Mouse (Mus musculus): ENCODE measurements around the gene Hif3a.
"Not testable (repeated sequence)": the region's sequence is repeated elsewhere in the genome, so short reads cannot be mapped to it uniquely, and the experiment has no call there.

Hif3a gene

DNA sequence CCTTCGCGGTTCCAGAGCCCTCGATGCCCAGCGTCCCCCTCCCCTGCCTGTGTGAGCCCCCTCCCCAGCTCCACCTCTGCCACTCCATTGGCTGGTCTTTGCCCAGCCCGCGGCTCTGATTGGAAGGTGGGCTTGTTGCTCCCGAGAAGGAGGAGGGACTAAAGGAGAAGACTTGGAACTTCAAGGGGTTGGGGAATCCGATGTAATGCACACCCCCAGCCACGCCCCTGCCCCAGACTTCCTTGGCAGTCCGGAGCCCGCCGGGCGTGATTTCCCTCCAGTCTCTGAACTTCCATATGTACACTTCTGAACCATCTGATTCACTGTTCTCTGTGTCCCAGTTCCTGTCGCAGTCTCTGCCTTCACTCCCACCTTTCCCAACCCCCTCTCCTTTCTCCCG lies at the start of gene Hif3a:
Gene Hif3a, minus strand, starts transcription at position 39 of the 400 bp plus-strand sequence.
- DNase-seq (ENCODE audit: low spot score in 2 of 2) = peak in 1 of 2 experiments; percentile 53

DNA sequence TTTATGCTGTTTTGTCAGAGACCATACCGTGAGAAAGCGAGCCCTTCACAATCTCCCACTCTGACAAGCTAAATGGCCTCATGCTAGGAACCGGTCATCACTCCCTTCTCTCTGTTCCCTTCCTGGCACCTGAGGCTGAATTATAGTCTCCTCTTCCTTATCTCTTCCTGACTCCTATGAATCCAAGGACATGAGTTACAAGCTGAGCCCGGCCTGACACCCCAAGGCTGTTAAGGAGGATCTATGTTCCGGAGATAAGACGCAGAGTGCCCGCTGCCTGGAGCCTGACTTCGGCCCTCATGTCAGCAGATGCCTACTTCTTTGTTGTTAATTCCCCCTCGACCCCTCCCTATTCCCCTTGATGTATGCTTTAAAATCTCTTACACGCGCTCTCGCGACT lies 39.4 kb upstream of the Hif3a start:
- not testable (repeated sequence) for DNase-seq (ENCODE audit: low spot score in 2 of 2)

DNA sequence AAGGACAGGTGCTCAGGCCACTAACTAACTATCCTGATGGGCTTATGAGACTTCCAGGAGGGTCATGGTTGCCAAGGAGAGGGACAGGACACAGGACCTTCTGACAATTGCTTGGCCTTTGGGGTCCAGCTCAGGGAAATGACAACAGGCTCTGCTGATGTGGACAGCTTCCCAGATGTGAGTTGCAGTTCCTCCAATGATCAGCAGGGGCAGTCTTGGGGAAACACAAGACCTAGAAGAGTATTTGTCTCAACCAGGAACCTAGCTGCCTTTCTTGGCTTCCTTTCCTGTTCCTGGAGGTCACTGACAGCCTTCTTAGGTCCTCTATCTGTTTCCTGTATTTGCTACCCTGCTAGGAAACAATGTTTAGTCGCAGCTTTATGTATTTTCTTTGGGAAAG lies 29.1 kb upstream of the Hif3a start:
- no peak for DNase-seq (ENCODE audit: low spot score in 2 of 2)

DNA sequence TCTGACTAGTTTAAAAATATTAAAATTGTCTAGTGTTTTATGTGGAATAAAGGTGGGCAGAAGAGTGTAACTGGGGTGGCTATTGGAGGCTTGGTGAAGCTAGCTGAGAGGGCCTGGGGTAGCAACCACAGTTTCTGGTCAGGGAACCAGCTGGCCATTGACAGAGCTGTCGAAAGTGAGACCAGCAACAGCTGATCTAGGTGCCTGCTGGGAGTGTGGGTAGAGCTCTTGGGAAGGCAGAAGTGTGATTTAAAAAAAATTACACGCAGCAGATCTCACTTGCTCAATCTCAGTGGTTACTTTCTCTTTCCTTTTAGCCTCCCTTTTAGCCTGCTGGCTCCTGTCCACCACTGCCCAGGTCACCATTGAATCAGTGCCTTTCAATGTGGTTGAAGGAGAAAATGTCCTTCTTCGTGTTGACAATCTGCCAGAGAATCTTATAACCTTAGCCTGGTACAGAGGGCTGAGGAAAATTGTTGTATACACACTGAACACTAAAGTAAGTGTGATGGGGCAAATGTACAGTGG lies 27.9 kb upstream of the Hif3a start:
- DNase-seq (ENCODE audit: low spot score in 2 of 2) = no peak

DNA sequence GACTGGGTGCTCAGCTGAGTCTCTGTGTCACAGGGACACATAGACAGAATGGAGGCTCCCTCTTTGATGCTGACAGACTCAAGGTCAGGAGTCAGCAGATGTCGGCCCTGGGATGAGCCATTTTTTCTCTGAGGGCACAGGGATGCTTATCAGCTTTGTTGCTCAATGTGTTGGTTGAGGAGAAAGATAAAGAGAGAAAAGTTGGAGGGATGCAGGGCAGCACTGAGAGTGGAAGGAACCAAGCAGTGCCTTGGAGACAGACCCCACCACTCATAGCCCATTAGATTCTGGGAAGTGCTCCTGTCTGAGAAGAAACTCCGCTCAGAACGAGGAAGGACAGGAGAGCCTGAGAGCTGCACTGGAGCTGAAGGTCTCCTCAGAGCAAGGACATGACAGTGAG lies 25.5 kb upstream of the Hif3a start:
- no peak for DNase-seq (ENCODE audit: low spot score in 2 of 2)

DNA sequence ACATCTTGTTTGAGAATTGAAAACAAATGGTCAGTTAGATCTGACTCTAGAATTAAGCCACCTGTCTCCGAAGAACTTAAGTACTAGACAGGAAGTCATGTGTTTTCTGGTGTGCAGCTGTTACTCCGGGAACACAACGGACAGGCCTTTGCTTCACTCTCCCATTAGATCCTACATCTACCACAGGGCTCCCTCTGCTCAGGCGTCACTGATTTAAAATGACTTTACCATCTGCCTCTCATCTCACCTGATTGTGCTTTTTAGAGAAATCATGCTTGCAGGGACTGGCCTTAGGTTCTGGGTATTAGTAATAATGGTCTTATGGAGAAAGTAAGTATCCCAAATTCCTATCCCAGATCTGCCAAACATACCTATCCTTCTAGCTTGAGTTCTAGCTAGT lies 20.5 kb upstream of the Hif3a start:
- DNase-seq (ENCODE audit: low spot score in 2 of 2) = no peak

DNA sequence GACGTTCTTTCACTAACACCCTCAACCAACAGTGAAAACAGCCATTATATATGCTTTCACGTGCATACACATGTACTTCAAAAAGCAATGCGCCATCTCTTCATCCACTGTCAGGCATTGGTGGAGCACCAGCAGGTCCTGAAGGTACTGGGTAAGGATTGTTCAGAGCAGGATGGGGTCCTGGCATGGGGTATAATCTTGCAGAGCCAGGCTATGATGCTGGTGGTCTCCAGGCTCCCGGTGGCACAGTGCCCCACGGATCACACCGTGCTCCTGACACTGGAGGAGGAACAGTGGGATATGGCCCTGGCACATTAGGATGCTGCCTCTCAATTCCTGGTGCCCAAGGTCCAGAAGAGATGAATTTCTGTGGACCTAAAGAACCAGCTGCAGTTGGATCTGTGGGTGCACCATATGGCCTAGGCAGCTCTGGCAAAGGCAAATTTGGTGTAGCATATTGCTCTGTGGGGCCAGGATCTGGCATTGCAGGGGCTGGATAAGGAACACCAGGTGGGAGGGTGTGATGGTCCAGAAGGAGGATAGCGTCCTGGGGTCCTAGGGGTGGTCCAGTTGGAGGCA lies 15.9 kb upstream of the Hif3a start:
- no peak for DNase-seq (ENCODE audit: low spot score in 2 of 2)

DNA sequence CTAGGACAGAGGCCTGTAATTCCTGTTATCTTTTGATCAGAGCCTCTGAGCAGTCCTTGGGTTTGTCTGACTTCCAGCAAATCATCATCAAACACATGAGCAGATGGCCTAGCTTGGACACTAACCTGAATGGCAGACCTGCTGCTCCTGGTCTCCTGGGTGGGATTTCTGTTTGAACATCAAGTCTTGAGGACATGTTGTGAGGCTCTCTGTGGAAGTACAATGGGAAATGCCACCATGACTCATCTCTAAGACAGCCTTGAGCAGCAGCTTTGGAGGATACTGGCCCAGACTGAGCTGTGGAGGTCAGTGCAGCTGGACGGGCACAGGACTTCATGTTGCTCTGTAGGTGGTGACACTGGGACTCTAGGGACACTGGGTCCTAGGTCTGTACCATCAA lies 14.3 kb upstream of the Hif3a start:
- DNase-seq (ENCODE audit: low spot score in 2 of 2) = no peak

DNA sequence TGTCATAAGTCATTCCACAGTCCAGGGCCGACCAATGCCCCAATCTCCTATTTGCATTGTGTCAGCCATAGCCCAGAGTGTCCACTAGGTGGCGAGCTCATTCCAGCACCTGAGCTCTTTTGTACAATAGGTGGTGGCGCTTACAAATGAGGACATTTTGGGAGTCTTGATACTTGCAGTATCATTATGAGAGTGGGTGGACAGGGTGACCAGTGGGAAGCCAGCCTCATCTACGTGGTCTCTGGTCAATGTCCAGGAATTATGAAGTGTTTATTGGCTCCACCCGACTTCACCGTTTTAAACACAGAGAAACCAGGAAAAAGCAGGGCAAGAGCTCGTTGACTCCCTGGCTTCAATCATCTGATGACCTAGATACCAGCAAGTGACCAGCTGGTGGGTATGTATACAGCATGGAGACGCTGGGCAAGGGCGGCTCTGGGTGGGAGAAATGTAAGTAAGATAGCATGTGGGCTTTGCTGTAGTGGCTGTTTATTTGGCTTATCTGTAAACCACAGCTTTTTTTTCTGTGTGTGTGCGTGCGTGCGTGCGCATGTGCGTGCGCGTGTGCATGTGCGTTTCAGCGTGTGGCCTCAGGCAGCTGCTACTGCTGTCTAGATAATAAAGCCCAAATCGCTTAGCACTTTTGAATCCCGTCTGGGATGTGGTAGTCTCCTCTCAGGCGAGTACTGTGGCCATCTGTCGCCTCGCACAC lies 11.8 kb upstream of the Hif3a start, which contains the start of gene Psg16:
Gene Psg16, plus strand, starts transcription at position 137 of the 712 bp plus-strand sequence.
- no peak for DNase-seq (ENCODE audit: low spot score in 2 of 2)

DNA sequence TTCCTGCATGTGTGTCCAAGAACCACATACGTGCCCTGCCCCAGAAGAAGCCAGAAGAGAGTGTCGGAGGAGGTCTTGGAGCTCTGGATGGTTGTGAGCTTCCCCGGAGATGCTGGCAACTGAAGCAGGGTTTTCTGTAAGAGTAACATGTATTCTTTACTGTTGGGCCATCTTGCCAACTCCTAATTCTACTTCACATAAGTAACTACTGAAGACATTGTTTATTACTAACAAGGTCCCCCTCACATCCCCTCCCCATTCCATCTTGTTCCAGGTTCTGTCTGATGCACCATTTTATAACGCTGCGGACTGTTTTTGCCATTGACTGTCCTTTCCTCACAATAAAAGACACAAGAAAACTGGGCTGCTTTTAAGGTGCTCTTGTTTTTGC lies 11.3 kb upstream of the Hif3a start:
- no peak for DNase-seq (ENCODE audit: low spot score in 2 of 2)

DNA sequence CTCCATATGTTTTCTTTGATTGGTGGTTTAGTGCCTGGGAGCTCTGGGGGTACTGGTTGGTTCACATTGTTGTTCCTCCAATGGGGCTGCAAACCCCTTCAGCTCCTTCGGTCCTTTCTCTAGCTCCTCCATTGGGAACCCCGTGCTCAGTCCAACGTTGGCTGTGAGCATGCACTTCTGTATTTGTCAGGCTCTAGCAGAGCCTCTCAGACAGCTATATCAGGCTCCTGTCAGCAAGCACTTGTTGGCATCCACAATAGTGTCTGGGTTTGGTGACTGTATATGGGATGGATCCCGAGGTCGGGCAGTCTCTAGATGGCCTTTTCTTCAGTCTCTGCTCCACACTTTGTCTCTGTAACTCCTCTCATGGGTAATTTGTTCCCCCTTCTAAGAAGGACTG lies 5.4 kb upstream of the Hif3a start:
- not testable (repeated sequence) for DNase-seq (ENCODE audit: low spot score in 2 of 2)

DNA sequence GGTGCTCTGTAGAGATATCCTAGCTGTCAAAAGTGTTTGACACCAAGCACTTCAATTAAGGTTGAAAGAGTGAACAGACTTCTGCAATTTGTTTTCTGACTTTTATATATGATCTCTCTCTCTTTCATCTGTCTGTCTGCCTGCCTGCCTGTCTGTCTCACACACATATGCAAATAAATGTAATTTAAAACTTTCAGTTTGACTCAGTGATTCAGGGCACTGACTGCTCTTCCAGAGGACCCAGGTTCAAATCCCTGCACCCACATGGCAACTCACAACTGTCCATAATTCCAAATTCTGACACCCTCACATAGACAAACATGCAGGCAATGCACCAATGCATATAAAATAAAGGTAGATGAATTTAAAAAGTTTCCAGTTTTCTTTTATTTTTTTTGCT lies 4.8 kb upstream of the Hif3a start:
- no peak for DNase-seq (ENCODE audit: low spot score in 2 of 2)

DNA sequence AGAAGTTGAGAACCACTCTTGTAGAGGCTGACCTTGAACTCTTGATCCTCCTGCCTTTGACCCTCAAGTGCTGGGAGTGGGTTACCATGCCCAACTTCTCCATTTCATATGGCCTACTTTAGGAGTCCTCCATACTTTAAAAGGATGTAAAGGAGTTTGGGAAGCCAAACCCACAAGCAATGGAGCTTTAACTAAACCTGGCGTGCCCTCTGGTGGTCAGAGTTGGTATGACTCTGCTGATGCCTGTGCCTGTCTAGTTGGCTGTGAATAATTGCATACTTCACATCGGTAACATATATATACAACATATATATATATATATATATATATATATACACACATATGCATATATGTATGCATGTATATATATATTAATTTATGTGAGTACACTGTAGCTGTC lies 4.2 kb upstream of the Hif3a start:
- peak; percentile 71 to 92 for DNase-seq (ENCODE audit: low spot score in 2 of 2)

DNA sequence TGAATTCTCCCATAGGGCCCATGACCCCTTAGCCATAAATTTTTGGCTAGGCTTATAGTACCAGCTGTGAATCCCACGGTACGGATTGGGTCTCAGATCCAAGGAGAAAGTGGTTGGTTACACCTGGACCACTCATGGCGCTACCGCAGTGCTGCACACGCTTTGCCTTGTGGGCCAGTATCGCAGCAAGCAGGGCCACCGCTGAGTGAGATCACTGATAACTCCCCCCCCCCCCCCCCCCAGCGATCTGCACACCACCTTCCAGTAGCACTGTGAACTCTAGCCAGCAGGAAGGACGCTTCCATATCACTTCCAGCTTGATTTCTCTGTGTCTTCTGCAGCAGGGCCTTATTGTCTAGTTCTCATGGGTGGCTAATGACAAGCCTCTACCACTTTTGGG lies 3.4 kb upstream of the Hif3a start:
- no peak for DNase-seq (ENCODE audit: low spot score in 2 of 2)

DNA sequence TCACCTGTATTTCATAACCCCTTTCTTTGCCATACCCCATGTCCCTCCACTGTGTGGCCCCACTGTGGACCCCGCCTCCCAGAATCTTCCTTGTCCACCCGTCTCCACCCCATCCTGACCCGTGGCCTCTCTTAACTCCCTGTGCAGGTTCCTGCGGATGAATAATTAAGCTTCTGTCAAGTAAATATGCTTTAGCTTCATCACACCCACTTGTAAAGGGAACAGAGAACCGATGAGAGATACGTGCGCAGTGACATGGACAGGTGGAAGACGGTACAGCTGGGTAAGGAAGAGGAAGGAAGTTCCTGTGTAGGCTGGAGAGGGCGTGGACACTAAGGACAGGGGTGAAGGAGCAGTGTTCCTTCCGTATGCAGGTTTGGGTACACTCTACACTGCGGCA lies 618 bp upstream of the Hif3a start:
- DNase-seq (ENCODE audit: low spot score in 2 of 2) = no peak

DNA sequence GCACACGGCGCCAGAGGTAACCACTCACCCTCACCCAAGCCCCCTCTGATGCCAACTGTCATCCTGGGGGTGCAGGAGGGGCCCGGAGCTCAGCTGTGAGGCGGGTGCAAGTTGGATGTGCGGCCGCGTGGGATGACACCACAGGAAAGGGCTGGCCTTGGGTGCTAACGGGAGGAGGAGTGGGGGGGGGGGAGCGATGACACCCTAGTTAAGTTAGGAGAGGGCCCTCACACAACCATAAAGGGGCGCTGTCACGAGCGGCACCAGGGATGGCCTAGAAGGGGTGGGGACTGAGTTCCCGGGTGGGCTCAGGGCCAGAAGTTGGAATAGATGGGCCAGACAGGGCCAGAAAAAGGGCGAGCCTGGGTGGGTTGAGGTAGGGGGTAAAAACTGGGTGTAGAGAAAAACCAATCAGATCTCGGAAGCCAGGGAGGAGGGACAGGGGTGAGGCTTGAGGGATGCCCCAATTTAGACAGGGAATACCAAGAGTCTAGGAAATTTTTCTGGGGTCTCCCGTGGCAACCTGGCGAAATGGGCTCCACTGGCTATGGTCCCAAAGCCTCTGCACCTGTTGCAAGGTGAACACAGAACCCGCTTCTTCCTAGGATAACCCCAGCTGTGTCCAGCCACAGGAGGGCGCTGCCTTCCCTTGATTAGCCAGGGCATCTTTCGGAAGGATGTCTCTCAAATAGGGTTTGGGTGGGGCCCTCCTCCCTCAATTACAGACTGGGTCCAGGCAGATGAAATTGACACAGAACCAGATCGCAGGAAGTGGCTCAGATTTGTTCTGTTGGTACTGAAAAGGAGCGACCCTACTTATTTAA lies 1.2 kb downstream of the Hif3a start:
- DNase-seq (ENCODE audit: low spot score in 2 of 2) = peak in 1 of 2 experiments; percentile 15

DNA sequence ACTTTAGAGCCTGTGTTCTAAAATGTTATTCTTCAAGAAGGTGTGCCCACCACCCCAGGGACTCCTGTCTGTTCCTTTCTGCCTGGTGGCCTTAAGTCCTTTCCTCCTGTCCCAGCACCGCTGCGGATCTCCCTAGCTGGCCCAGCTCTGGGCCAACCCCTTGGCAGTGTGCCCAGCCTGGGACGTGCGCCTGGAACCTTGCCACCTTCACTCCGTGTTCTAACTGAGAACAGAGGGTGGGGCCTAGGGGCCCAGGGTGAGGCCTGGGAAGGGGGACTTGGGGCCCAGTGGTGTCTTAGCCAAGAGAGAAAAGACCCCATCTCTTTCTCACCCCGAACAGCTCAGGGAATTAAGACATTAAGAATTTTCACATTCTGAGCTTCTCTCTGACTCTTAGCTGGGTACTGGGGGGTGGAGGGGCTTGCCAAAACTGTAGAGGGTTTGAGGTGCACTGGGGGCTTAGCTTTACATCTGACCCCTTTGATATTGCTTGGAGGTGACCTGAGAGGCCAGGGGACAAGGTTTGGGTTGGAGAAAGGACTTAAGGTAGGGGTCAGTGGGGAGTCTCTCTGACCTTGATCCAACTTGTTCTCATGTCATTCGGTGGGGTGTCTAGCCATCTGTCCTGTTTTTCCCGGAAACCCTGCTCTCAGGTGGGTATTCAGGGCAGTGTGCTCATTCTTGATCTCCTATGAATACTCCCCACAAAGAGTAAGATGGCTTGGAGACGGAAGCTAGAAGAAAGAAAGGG lies 2.0 kb downstream of the Hif3a start:
- DNase-seq (ENCODE audit: low spot score in 2 of 2) = peak; percentile 84 to 85

DNA sequence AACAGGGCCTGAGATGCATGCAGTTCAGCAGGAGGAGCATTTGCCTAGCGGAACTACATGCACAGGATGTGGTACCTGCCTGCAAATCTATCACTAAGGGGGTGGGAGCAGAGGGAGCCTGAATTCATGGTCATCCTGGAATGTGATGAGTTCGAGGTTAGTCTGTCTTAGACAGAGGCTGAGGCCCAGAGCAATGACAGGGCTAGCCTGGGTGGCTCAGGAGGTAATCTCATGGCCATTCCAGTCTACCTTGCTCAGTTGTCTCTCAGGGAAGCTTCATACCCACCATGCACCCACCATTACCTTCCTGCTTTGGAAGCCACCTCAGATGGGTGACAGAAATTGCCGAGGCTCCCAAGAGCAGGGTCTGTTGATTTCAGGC lies 2.8 kb downstream of the Hif3a start:
- peak in 1 of 2 experiments; percentile 3 for DNase-seq (ENCODE audit: low spot score in 2 of 2)

DNA sequence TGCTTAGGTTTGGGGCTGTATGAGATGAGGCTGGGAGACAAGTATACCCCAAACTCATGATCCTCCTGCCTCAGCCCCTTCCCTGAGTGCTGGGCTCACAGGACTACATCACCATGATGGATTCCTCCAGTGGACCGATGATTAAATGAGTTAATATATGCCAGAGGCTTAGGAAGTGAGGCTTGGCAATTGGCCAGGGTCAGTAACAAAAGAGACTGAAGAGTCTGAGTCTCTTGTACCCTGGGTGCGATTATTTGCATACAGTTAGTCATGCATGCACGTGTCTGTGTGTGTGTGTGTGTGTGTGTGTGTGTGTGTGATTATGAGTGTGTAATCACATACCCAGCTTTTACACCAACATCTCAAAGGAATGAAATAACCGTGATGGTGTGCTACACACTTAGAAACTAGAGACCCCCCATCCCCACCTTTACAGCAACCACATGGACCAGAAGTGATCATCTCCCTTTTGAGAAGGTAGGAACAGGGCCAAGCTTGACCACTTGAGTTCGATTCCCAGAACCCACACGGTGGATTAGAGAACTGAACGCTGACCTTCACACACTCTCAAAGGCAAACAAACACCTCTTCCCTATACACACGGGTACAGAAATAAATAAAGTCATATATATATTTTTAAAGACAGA lies 3.3 kb downstream of the Hif3a start:
- DNase-seq (ENCODE audit: low spot score in 2 of 2) = peak in 1 of 2 experiments; percentile 16

DNA sequence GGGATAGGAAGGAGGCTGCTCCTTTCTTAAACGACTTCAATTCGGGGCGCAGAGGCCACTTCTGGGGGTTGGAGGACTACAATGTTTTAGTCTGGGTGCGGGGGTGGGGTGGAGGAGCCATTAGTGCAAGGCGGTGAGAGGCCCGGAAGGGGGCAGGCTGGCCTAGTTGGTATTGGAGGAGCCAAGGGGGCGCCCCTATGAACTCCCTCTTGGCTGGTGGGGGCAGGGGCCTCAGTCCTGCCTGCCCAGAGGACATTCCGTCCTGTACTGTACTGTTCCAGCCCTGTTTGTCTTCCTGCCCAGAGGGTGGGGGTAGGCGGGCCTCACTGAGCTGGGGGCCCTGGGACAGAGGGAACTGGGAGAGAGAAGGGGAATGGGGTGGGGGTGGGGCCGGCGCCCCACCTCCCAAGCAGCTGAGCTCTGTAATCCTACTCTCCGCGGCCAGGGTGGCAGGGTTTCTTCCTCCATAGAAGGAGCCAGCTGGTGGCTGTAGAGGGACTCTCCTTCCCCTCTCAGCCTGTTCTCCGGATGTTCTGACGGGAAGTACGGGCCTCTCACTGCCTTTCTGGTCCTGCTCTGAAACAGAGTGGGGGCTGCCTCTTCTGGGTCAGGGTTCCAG lies 4.0 kb downstream of the Hif3a start:
- peak; percentile 58 to 77 for DNase-seq (ENCODE audit: low spot score in 2 of 2)

All from frontal cortex, postnatal 14 days (tissue).